Mouse (Mus musculus) midbrain, embryonic 10.5 days (tissue): ENCODE results near the gene Chrnb1. TPM values are rescaled to one million over a fixed set of nuclear protein-coding genes. Genes with fewer than 3 reads are reported as not detected.
A peak's percentile ranks its signal among the peaks of the same experiment; 100 is the strongest.

Experiments
- DNase-seq: peaks from one replicate; pipeline ENCODE4 v3.0.0-alpha.2; 2017; ENCODE audit warnings: low spot score
- H3K27ac ChIP-seq: fragments of 300-500 bp; sonication (generic); replicated peaks from 2 replicates; pipeline ENCODE4 v1.5.1; 2016; ENCODE audit warnings: mild to moderate bottlenecking
- H3K27me3 ChIP-seq: fragments of 300-500 bp; sonication (generic); 2 replicates; pipeline ENCODE4 v1.6.1; 2016; ENCODE audit warnings: low read depth, mild to moderate bottlenecking; ENCODE audit not compliant: poor library complexity, severe bottlenecking
- H3K36me3 ChIP-seq: fragments of 300-500 bp; sonication (generic); 2 replicates; pipeline ENCODE4 v1.6.1; 2016; ENCODE audit warnings: mild to moderate bottlenecking, moderate library complexity
- H3K4me1 ChIP-seq: fragments of 300-500 bp; sonication (generic); 2 replicates; pipeline ENCODE4 v1.6.1; 2016
- H3K4me3 ChIP-seq: fragments of 300-500 bp; sonication (generic); 2 replicates; pipeline ENCODE4 v1.5.1; 2016; ENCODE audit warnings: mild to moderate bottlenecking, moderate library complexity
- H3K9me3 ChIP-seq: fragments of 300-500 bp; sonication (generic); replicated peaks from 2 replicates; pipeline ENCODE4 v1.6.1; 2016; ENCODE audit warnings: mild to moderate bottlenecking
- WGBS: fragments of 180-500 bp; shearing (Covaris S2); methylation state at CpG from one replicate; pipeline ENCODE4 v1.1.7; 2016; 5-methylcytosine and 5-hydroxymethylcytosine counted together
- polyA plus RNA-seq: library from polyadenylated mRNA; unstranded; fragments of >200 nt; fragmentation: Nextera tagmentation; extraction: Ambion mirVana; gene quantifications from 2 replicates; pipeline ENCODE4 v1.2.1, GENCODE M21; 2016

Gene Chrnb1
- polyA plus RNA-seq, 1 experiment from 2014 or later: 1.1 TPM

DNA sequence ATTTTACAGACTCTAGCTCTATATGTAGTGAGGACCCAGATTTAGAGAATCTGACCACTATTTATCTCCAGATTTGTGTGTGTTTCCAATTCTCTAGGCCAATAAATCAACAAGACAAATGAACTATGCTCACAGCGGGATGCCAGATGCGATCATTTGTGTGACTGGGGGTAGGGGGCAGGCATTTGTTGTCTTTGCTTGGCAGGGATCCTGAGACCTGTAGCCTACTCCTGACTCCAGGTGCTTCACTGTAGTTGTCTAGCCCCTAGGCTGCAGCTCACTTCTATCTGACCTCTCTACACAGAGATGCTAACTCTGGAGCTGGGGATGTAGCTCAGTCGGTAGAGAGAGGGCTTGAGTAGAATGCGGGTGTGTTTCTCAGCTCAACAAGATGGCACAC lies 13.9 kb downstream of the Chrnb1 start:
- no peak for DNase-seq
- Histone ChIP-seq H3K27me3 (peaks cover 39% of the 10 kb centered on the region), H3K4me3 (no peak overlapping the region), H3K27ac (no peak overlapping the region), H3K36me3 (no peaks in the 10 kb centered on the region), H3K4me1 (peaks cover 23% of the 10 kb centered on the region), H3K9me3 (no peaks in the 10 kb centered on the region)
- WGBS: 40% methylated on average over 4 of the region's 4 CpGs

DNA sequence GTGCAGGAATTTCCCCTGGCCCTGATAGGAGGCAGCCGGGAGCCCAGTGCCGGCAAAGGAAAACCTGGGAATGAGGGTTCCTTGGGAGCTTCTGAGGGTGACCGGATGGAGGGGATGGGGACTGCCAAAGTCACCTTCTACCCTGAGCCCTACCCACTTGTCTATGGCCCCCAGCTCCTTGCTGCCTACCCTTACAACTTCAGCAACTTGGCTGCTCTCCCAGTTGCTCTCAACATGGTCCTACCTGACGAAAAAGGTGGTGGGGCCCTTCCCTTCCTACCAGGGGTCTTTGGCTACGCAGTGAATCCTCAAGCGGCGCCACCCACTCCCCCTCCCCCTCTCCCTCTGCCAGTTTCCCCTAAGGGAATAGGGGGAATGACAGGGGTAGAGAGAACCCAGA lies 16.8 kb downstream of the Chrnb1 start:
- WGBS: 46% methylated on average over 7 of the region's 7 CpGs
- Histone ChIP-seq H3K27ac (0 out of 2 replicates have a peak overlapping the region, but pooled peaks have one; percentile 33), H3K9me3 (no peaks in the 10 kb centered on the region), H3K4me1 (peaks cover 23% of the 10 kb centered on the region), H3K4me3 (no peak overlapping the region), H3K36me3 (0 out of 2 replicates have a peak, but pooled peaks cover 2% of the 10 kb centered on the region), H3K27me3 (peaks cover 57% of the 10 kb centered on the region)
- no peak for DNase-seq

DNA sequence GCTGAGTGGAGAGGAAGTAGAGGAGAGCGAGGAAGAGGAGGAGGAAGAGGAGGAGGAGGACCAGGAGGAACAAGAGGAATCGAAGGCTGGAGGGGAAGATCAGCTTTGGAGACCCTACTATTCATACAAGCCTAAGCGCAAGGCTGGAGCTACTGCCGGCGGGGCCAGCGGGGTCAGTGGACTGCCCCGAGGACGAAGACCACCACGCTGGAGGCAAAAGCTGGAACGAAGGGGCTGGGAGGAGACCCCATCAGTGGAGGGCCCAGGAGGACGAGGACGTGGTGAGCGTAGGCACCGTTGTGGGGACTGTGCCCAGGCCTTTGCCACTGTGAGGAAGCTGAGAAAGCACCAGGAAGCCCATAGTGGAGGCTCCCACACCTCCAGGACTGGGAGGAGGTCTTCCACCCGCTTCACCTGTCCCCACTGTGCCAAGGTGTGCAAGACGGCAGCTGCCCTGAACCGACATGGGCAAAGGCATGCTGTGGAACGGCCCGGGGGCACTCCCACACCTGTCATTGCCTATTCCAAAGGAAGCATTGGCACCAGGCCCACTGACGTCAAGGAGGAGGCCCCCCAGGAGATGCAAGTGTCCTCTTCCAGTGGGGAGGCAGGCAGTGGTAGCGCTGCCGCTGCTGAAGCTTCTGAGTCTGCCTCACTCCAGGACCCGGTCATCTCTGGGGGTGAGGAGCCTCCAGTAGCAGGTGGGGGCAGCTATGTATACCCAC lies 17.3 kb downstream of the Chrnb1 start:
- no peak for DNase-seq
- H3K27me3 ChIP-seq: peaks cover 57% of the 10 kb centered on the region

DNA sequence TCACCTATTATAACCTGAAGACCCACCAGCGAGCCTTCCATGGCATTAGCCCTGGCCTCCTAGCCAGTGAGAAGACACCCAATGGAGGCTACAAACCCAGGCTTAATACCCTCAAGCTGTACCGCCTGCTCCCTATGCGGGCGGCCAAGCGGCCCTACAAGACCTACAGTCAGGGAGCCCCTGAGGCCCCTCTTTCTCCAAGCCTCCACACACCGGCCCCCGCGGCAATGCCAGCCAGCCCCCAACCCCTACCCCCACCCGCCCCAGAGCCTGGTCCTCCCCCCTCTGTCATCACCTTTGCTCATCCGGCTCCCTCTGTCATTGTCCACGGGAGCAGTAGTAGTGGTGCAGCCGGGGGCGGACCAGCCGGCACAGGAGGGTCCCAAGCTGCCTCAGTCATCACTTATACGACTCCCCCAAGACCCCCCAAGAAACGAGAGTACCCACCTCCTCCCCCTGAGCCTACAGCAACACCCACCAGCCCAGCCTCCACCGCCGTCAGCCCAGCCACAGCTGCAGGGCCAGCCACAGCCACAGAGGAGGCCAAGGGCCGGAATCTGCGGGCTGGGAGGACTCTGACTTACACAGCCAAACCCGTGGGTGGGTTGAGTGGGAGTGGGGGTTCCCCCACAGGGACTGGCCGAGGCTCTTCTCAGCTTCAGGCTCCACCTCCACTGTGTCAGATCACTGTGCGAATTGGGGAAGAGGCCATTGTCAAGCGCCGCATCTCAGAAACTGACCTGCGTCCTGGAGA lies 18.1 kb downstream of the Chrnb1 start:
- 69% methylated on average over 26 of the region's 26 CpGs for WGBS
- DNase-seq: no peak
- Histone ChIP-seq H3K9me3 (no peaks in the 10 kb centered on the region), H3K27ac (no peak overlapping the region), H3K27me3 (peaks cover 57% of the 10 kb centered on the region), H3K36me3 (0 out of 2 replicates have a peak, but pooled peaks cover 2% of the 10 kb centered on the region), H3K4me1 (peaks cover 23% of the 10 kb centered on the region), H3K4me3 (no peak overlapping the region)

More for the DNA sequence above, 17.3 kb downstream of the Chrnb1 start:
- no peaks in the 10 kb centered on the region for H3K9me3 ChIP-seq
- 73% methylated on average over 23 of the region's 23 CpGs for WGBS
- H3K27ac ChIP-seq: no peak overlapping the region
- H3K36me3 ChIP-seq: 0 out of 2 replicates have a peak, but pooled peaks cover 2% of the 10 kb centered on the region
- H3K4me1 ChIP-seq: peaks cover 23% of the 10 kb centered on the region
- no peak overlapping the region for H3K4me3 ChIP-seq

DNA sequence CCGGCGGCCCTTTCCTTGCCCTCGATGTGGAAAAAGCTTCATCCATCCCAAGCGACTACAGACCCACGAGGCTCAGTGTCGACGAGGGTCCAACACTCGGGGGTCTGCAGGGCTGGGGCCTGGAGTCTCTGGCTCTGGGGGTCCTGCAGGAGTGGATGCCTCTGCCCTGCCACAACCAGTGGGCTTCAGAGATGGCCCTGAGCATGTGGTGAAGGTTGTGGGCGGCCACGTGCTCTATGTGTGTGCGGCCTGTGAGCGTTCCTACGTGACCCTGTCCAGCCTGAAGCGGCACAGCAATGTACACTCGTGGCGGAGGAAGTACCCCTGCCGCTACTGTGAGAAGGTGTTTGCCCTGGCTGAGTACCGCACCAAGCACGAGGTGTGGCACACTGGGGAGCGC lies 19.3 kb downstream of the Chrnb1 start:
- Histone ChIP-seq H3K27ac (0 out of 2 replicates have a peak overlapping the region, but pooled peaks have one; percentile 9), H3K36me3 (0 out of 2 replicates have a peak, but pooled peaks cover 2% of the 10 kb centered on the region), H3K4me1 (peaks cover 23% of the 10 kb centered on the region), H3K9me3 (no peaks in the 10 kb centered on the region), H3K27me3 (peaks cover 49% of the 10 kb centered on the region), H3K4me3 (no peak overlapping the region)
- no peak for DNase-seq
- 85% methylated on average over 20 of the region's 20 CpGs for WGBS

DNA sequence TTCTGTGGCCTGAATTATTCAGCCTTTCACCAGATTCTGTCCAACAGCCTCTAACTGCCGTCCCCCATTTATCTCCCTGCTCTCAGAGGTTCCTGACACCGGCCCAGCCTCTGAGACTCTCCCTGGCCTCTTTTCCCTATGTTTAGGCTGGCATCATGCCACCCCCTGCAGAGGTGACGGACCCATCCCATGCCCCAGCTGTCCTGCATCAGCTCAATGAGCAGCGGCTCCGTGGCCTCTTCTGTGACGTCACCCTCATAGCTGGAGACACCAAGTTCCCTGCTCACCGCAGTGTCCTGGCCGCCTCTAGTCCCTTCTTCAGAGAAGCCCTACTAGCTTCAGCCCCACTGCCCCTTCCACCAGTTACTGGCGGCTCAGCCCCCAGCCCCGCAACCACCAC lies 20.0 kb downstream of the Chrnb1 start:
- 70% methylated on average over 10 of the region's 10 CpGs for WGBS

DNA sequence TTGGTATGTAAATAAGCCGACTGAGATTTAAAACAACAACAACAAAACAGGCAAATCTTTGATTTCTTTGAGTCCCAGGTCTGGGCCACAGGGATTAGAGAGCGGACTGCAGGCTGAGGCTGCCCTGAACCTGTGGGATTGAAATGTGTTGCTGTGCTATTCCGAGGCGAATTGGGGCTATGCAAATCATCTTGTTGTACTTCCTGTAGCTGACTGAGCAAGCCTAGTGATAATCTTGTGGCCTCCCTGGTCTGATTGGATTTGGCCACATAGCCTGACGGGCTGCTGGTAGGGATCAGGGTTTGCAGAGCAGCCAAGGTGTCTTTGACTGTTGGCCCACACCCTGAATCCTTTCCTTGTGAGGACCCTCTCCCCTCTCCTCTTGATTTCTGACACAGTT lies 20.8 kb downstream of the Chrnb1 start:
- H3K36me3 ChIP-seq: 0 out of 2 replicates have a peak, but pooled peaks cover 2% of the 10 kb centered on the region
- peaks cover 23% of the 10 kb centered on the region for H3K4me1 ChIP-seq
- WGBS: 58% methylated on average over 5 of the region's 5 CpGs
- no peak for DNase-seq
- no peak overlapping the region for H3K4me3 ChIP-seq
- H3K27ac ChIP-seq: no peak overlapping the region
- peaks cover 49% of the 10 kb centered on the region for H3K27me3 ChIP-seq
- H3K9me3 ChIP-seq: no peaks in the 10 kb centered on the region

More for the DNA sequence above, 20.0 kb downstream of the Chrnb1 start:
- peak overlapping the region; percentile 13; the same call in 1 of the 2 replicates for H3K27ac ChIP-seq
- H3K4me3 ChIP-seq: no peak overlapping the region
- H3K36me3 ChIP-seq: 0 out of 2 replicates have a peak, but pooled peaks cover 2% of the 10 kb centered on the region
- DNase-seq: no peak
- H3K27me3 ChIP-seq: peaks cover 49% of the 10 kb centered on the region
- peaks cover 23% of the 10 kb centered on the region for H3K4me1 ChIP-seq
- H3K9me3 ChIP-seq: no peaks in the 10 kb centered on the region

DNA sequence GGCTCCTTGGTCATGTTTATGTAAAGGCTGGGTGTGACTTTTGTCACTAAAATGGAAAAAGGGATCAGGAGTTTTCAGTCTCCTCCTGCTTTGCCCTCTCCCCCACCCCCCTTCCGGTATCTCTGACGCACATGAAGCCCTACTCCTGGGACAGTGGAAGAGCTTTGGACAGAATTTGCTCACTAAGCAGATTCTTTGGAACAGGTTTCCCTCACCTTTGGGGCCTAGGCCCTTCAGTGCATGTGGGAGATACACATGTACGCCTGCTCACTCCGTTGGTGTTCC lies 28.2 kb downstream of the Chrnb1 start:
- peaks cover 14% of the 10 kb centered on the region for H3K27me3 ChIP-seq
- DNase-seq: no peak
- no peaks in the 10 kb centered on the region for H3K9me3 ChIP-seq
- no peaks in the 10 kb centered on the region for H3K36me3 ChIP-seq
- H3K4me1 ChIP-seq: peaks cover 28% of the 10 kb centered on the region
- 71% methylated on average over 4 of the region's 4 CpGs for WGBS
- H3K4me3 ChIP-seq: peak overlapping the region; percentile 89; the same call in 1 of the 2 replicates
- no peak overlapping the region for H3K27ac ChIP-seq

DNA sequence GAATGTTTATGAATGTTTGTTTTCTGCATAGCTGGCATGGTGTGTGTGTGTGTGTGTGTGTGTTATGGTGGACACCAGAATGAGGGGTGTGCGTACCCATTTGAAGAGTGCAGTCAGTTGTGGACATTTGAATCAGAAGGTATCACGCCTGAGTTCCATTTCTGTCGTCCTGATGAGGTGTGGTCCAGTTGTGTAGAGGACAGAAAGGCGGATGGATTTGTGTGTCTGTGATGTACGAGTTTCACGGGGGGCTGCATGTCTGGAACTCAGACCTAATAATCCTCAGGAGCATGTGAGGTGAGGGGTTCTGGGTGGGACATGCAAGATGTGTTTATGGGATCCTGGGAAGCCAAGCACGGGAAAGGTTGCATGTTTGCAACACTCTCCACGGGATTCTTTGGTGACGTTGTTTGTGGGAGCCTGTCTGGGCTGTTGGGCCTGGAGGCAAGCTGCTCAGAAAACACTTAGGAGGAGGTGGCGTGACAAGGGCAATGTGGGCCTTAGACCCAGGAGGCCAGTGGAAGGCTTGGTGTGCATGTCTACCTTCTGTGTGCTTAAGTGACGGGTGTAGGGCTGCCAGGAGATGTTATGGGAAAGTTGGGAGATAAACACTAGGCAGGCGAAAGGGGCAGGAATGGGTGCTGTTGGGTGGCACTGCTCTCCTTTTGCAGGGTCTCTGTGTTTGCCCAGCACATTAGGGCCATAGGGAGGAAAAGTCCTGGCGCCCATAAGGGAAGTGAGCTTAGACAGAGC lies 28.7 kb downstream of the Chrnb1 start:
- no peaks in the 10 kb centered on the region for H3K9me3 ChIP-seq
- H3K4me3 ChIP-seq: peak overlapping the region; percentile 89
- no peak for DNase-seq
- no peak overlapping the region for H3K27ac ChIP-seq
- peaks cover 28% of the 10 kb centered on the region for H3K4me1 ChIP-seq
- WGBS: 72% methylated on average over 13 of the region's 13 CpGs
- no peaks in the 10 kb centered on the region for H3K36me3 ChIP-seq
- peaks cover 14% of the 10 kb centered on the region for H3K27me3 ChIP-seq

DNA sequence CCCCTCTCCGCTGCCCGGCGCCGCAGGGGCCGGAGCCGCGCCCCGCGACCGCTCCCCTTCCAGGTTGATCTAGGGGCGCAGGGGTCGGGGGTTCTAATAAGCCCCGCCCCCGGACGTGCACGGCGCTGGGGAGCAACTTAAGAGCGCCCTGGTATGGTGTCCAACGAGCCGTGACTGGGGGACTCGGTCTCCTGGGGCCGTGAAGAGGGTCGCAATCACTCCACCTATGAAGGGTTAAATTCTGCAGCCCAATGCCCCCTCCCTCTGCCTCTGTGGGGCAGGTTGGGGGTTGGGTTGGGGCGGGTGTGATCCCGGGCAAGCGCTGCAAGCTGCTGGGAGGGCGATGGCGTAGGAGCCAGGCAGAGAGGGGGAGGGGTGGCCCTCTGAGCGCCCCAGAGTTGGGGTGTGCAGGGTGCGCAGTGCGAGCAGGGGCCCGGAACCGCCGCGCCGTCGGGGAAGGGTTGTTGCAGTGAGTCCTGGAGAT lies 29.6 kb downstream of the Chrnb1 start:
- Histone ChIP-seq H3K27me3 (peaks cover 14% of the 10 kb centered on the region), H3K36me3 (no peaks in the 10 kb centered on the region), H3K4me3 (peak overlapping the region; percentile 89), H3K9me3 (no peaks in the 10 kb centered on the region), H3K4me1 (peaks cover 32% of the 10 kb centered on the region), H3K27ac (peak overlapping the region; percentile 92)
- peak; percentile 66 for DNase-seq
- under 1% methylated on average over 37 of the region's 37 CpGs for WGBS

DNA sequence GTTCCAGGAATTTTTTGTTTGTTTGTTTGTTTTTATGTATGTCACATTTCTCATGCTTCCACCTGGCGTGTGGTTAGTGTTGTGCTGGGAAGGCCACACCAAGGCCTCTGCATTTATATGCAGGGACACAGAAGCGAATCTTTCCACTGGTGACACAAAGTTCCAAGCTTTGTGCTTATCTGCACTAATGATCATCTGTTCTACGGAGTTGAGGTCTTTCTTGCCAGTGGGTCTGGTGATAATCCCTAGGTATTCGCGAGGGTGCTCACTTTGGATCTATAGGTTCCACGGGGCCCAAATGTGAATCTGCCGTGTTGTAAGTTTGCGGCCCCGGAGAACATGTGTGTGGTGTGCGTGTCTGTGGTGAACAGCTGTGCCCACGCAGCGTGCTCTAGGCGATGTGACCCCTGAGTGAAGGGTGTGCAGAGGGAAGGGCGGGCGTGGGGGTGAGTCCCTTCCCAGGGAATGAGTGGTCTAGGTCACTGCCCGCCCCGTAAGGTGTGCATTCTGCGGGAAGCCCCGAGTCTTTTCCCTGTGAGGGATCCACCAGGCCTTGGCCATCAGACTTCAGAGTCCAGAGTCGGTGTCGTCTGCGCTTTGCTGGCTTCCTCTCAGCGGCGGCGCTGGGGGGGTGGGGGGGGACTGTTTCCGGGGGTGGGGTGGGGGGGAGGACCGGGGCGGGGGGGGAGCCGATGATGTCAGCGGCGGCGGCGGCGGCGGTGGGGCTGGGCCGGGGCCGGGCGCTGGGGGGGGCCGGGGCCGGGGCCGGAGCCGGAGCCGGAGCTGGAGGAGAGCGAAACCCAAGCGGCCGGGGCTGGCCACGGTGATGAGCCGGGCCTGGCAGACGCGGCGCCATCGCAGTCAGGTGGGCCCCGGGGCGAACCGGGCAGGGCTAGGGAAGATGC lies 30.3 kb downstream of the Chrnb1 start, which contains the start of gene Zbtb4:
Zbtb4 (plus strand) TSS at position 692 of the 905 bp plus-strand sequence.
- H3K36me3 ChIP-seq: no peaks in the 10 kb centered on the region
- H3K4me1 ChIP-seq: peaks cover 39% of the 10 kb centered on the region
- peak; percentile 47 for DNase-seq
- H3K27ac ChIP-seq: peak within 1 kb of the TSS; percentile 92
- peaks cover 14% of the 10 kb centered on the region for H3K27me3 ChIP-seq
- no peaks in the 10 kb centered on the region for H3K9me3 ChIP-seq
- WGBS: 22% methylated on average over 42 of the region's 55 CpGs
- H3K4me3 ChIP-seq: peak within 1 kb of the TSS; percentile 89
